In genomic region chr17:36981845-36982244, GRCm38 (mm10) we compare ENCODE assay signal across 12 mouse cellular contexts. TPM values are rescaled to one million over a fixed set of nuclear protein-coding genes. Genes with fewer than 3 reads are reported as not detected.
DNase-seq lines count a peak whose midpoint lies in the region; ATAC-seq lines count a peak whose summit lies in the region.
"Had no signal": no experiment of that assay in that cellular context is flagged by ENCODE, and none has a peak within 500 bp of the region (broad histone marks: within the 10 kb centered on the region; RNA-seq: fewer than 3 reads in every experiment).

No protein-coding gene starts in this region.

- H3K9me3 ChIP-seq in heart, embryonic 10.5 days: no peaks in the 10 kb centered on the region
- no peaks in the 10 kb centered on the region for H3K9me3 ChIP-seq in lung, embryonic 15.5 days
- H3K9me3 ChIP-seq in intestine, embryonic 14.5 days (ENCODE audit: control insufficient read depth, low read length): no peaks in the 10 kb centered on the region
- H3K9me3 ChIP-seq in stomach, embryonic 14.5 days (ENCODE audit: control insufficient read depth, low read depth, low read length): no peaks in the 10 kb centered on the region

- DNase-seq in heart, embryonic 10.5 days (ENCODE audit: low spot score): no peak
- no peak for DNase-seq in heart, postnatal 36 days
- DNase-seq in lung, postnatal 10 days: no peak
- DNase-seq in intestine, embryonic 14.5 days (ENCODE audit: low spot score): no peak
- DNase-seq in right cerebral cortex, postnatal 36 days (ENCODE audit: low spot score in 2 of 2): no peak

- peaks cover 2% of the 10 kb centered on the region; the same call in 1 of the 2 replicates for H3K27me3 ChIP-seq in heart, embryonic 10.5 days (ENCODE audit: insufficient read depth, poor library complexity, severe bottlenecking)
- H3K27me3 ChIP-seq in lung, embryonic 15.5 days: no peaks in the 10 kb centered on the region; the same call in 1 of the 2 replicates
- H3K27me3 ChIP-seq in intestine, embryonic 14.5 days (replicated peaks; ENCODE audit: control insufficient read depth, insufficient read depth, low read length): no peaks in the 10 kb centered on the region
- H3K27me3 ChIP-seq in stomach, embryonic 14.5 days (ENCODE audit: control insufficient read depth, insufficient read depth, low read length): no peaks in the 10 kb centered on the region

- no peak overlapping the region for H3K9ac ChIP-seq in lung, embryonic 15.5 days
- no peak overlapping the region for H3K9ac ChIP-seq in intestine, embryonic 14.5 days (ENCODE audit: low read length)
- H3K9ac ChIP-seq in stomach, embryonic 14.5 days (replicated peaks; ENCODE audit: low read depth, low read length): no peak overlapping the region

- no peak overlapping the region for H3K27ac ChIP-seq in heart, embryonic 10.5 days
- H3K27ac ChIP-seq in lung, embryonic 15.5 days: 0 out of 2 replicates have a peak overlapping the region, but pooled peaks have one; percentile 69
- no peak overlapping the region for H3K27ac ChIP-seq in intestine, embryonic 14.5 days (ENCODE audit: low read depth)
- no peak overlapping the region for H3K27ac ChIP-seq in stomach, embryonic 14.5 days (ENCODE audit: low read length)
- H3K27ac ChIP-seq: hindbrain, postnatal 0 days had no signal

- ATAC-seq in lung, embryonic 15.5 days (ENCODE audit: borderline replicate concordance, extremely low read depth, low FRiP score, low TSS enrichment): no peak
- no peak; the same call in 1 of the 2 replicates for ATAC-seq in intestine, embryonic 14.5 days (replicated peaks; ENCODE audit: low FRiP score, low TSS enrichment, low read depth)
- no peak for ATAC-seq in stomach, embryonic 14.5 days (ENCODE audit: insufficient number of reproducible peaks, insufficient read depth, low FRiP score, low read depth)
- ATAC-seq in monocyte, adult 5-6 weeks (replicated peaks; ENCODE audit: insufficient number of reproducible peaks, low FRiP score, low TSS enrichment, poor library complexity, severe bottlenecking): no peak
- ATAC-seq: forebrain, embryonic 14.5 days; hindbrain, postnatal 0 days had no signal

- 3% methylated on average over 4 of the region's 4 CpGs for WGBS in heart, embryonic 10.5 days
- WGBS in lung, embryonic 15.5 days: 3% methylated on average over 4 of the region's 4 CpGs
- under 1% methylated on average over 4 of the region's 4 CpGs for WGBS in intestine, embryonic 14.5 days
- WGBS in stomach, embryonic 14.5 days: 10% methylated on average over 4 of the region's 4 CpGs

- peaks cover 12% of the 10 kb centered on the region for H3K4me1 ChIP-seq in heart, embryonic 10.5 days
- H3K4me1 ChIP-seq in lung, embryonic 15.5 days: peaks cover 10% of the 10 kb centered on the region; the same call in 1 of the 2 replicates
- peaks cover 11% of the 10 kb centered on the region for H3K4me1 ChIP-seq in intestine, embryonic 14.5 days (replicated peaks; ENCODE audit: control insufficient read depth, insufficient read depth, low read length)
- H3K4me1 ChIP-seq in stomach, embryonic 14.5 days (ENCODE audit: control insufficient read depth, insufficient read depth, low read length): peaks cover 8% of the 10 kb centered on the region; the same call in 1 of the 2 replicates

- H3K4me2 ChIP-seq in lung, embryonic 15.5 days: peak overlapping the region; percentile 45; the same call in 1 of the 2 replicates
- H3K4me2 ChIP-seq in intestine, embryonic 14.5 days (ENCODE audit: low read length): peak overlapping the region; percentile 44
- H3K4me2 ChIP-seq in stomach, embryonic 14.5 days (replicated peaks; ENCODE audit: low read depth, low read length): peak overlapping the region; percentile 34

- no peaks in the 10 kb centered on the region for H3K36me3 ChIP-seq in heart, embryonic 10.5 days
- no peaks in the 10 kb centered on the region for H3K36me3 ChIP-seq in lung, embryonic 15.5 days
- H3K36me3 ChIP-seq in intestine, embryonic 14.5 days (ENCODE audit: control insufficient read depth, insufficient read depth, low read length): no peaks in the 10 kb centered on the region
- no peaks in the 10 kb centered on the region for H3K36me3 ChIP-seq in stomach, embryonic 14.5 days (ENCODE audit: control insufficient read depth, insufficient read depth, low read length)

- peak overlapping the region; percentile 50 for H3K4me3 ChIP-seq in heart, embryonic 10.5 days
- H3K4me3 ChIP-seq in lung, embryonic 15.5 days: no peak overlapping the region
- no peak overlapping the region for H3K4me3 ChIP-seq in intestine, embryonic 14.5 days (ENCODE audit: low read depth, low read length)
- no peak overlapping the region for H3K4me3 ChIP-seq in stomach, embryonic 14.5 days (ENCODE audit: low read depth, low read length)

- intact Hi-C loops in heart, postnatal 36 days (cut with DNase I): no loop called here

RNA-seq across cellular contexts. Expression of gene 2410137M14Rik, which starts 0.8 kb away (rescaled TPM):
- polyA plus RNA-seq in heart, embryonic 10.5 days (2016; fragmentation: Nextera tagmentation; extraction: Ambion mirVana): 0.19 and 0.32 TPM in 2 replicates
- total RNA-seq in heart, postnatal 36 days (2021): not detected
- polyA plus RNA-seq in lung, embryonic 15.5 days (2015; fragmentation: Nextera tagmentation; extraction: Ambion mirVana): not detected in 2 replicates
- polyA plus RNA-seq in intestine, embryonic 14.5 days (2014; fragmentation: Nextera tagmentation; extraction: Ambion mirVana): not detected in 2 replicates
- not detected in 2 replicates for polyA plus RNA-seq in stomach, embryonic 14.5 days (2014; fragmentation: Nextera tagmentation; extraction: Ambion mirVana)
- total RNA-seq in monocyte, adult 5-6 weeks (2017): not detected in 3 replicates
- total RNA-seq: hindbrain, postnatal 0 days; left cerebral cortex, postnatal 36 days had no signal
- polyA plus RNA-seq: forebrain, embryonic 14.5 days; small intestine, adult 2 months had no signal

RNA-seq across cellular contexts. Expression of gene H2-M5, which starts 7.5 kb away (rescaled TPM):
- 0.27 and 0.39 TPM in 2 replicates for polyA plus RNA-seq in heart, embryonic 10.5 days (2016; fragmentation: Nextera tagmentation; extraction: Ambion mirVana)
- total RNA-seq in heart, postnatal 36 days (2021): not detected
- polyA plus RNA-seq in lung, embryonic 15.5 days (2015; fragmentation: Nextera tagmentation; extraction: Ambion mirVana): 0.40 and 0.48 TPM in 2 replicates
- polyA plus RNA-seq in intestine, embryonic 14.5 days (2014; fragmentation: Nextera tagmentation; extraction: Ambion mirVana): 0.16 and 0.51 TPM in 2 replicates
- polyA plus RNA-seq in stomach, embryonic 14.5 days (2014; fragmentation: Nextera tagmentation; extraction: Ambion mirVana): 0.49 and 0.74 TPM in 2 replicates
- total RNA-seq in monocyte, adult 5-6 weeks (2017): not detected in 3 replicates

RNA-seq across cellular contexts. Expression of gene Zfp57, which starts 19.1 kb away (rescaled TPM):
- polyA plus RNA-seq in heart, embryonic 10.5 days (2016; fragmentation: Nextera tagmentation; extraction: Ambion mirVana): 65.9 and 84.5 TPM in 2 replicates
- total RNA-seq in heart, postnatal 36 days (2021): 1 to 10 TPM; 1.0 to 1.8 TPM
- 77.9 and 79.8 TPM in 2 replicates for polyA plus RNA-seq in lung, embryonic 15.5 days (2015; fragmentation: Nextera tagmentation; extraction: Ambion mirVana)
- 78.3 and 85.0 TPM in 2 replicates for polyA plus RNA-seq in intestine, embryonic 14.5 days (2014; fragmentation: Nextera tagmentation; extraction: Ambion mirVana)
- 77.8 and 82.1 TPM in 2 replicates for polyA plus RNA-seq in stomach, embryonic 14.5 days (2014; fragmentation: Nextera tagmentation; extraction: Ambion mirVana)
- 0.64 to 3.4 TPM in 2 of 3 replicates, not detected in the other for total RNA-seq in monocyte, adult 5-6 weeks (2017)

RNA-seq across cellular contexts. Expression of gene Znrd1as, which starts 23.5 kb away (rescaled TPM):
- 7.7 and 10.3 TPM in 2 replicates for polyA plus RNA-seq in heart, embryonic 10.5 days (2016; fragmentation: Nextera tagmentation; extraction: Ambion mirVana)
- total RNA-seq in heart, postnatal 36 days (2021): 10 to 100 TPM; 13.3 to 13.5 TPM
- 5.2 and 6.7 TPM in 2 replicates for polyA plus RNA-seq in lung, embryonic 15.5 days (2015; fragmentation: Nextera tagmentation; extraction: Ambion mirVana)
- polyA plus RNA-seq in intestine, embryonic 14.5 days (2014; fragmentation: Nextera tagmentation; extraction: Ambion mirVana): 4.9 and 6.6 TPM in 2 replicates
- 6.8 and 8.1 TPM in 2 replicates for polyA plus RNA-seq in stomach, embryonic 14.5 days (2014; fragmentation: Nextera tagmentation; extraction: Ambion mirVana)
- total RNA-seq in monocyte, adult 5-6 weeks (2017): 1.1 to 4.4 TPM (median 3.4 TPM) in 3 replicates

RNA-seq across cellular contexts. Expression of gene Znrd1, which starts 23.5 kb away (rescaled TPM):
- 45.2 and 55.4 TPM in 2 replicates for polyA plus RNA-seq in heart, embryonic 10.5 days (2016; fragmentation: Nextera tagmentation; extraction: Ambion mirVana)
- 10 to 100 TPM; 24.1 to 27.6 TPM for total RNA-seq in heart, postnatal 36 days (2021)
- 98.4 and 102 TPM in 2 replicates for polyA plus RNA-seq in lung, embryonic 15.5 days (2015; fragmentation: Nextera tagmentation; extraction: Ambion mirVana)
- polyA plus RNA-seq in intestine, embryonic 14.5 days (2014; fragmentation: Nextera tagmentation; extraction: Ambion mirVana): 88.7 and 91.2 TPM in 2 replicates
- 92.4 and 97.2 TPM in 2 replicates for polyA plus RNA-seq in stomach, embryonic 14.5 days (2014; fragmentation: Nextera tagmentation; extraction: Ambion mirVana)
- 28.2 to 45.0 TPM (median 30.5 TPM) in 3 replicates for total RNA-seq in monocyte, adult 5-6 weeks (2017)
